Mouse (Mus musculus): ENCODE results near the gene Mcm9. TPM values are rescaled to one million over a fixed set of nuclear protein-coding genes. Genes with fewer than 3 reads are reported as not detected.
"Not testable (repeated sequence)": the region's sequence is repeated elsewhere in the genome, so short reads cannot be mapped to it uniquely, and the experiment has no call there.

Gene Mcm9
- 11.6 and 14.1 TPM in 2 replicates for polyA plus RNA-seq (2016; fragmentation: Nextera tagmentation; extraction: Ambion mirVana)

GRCm38 (mm10) chr10:53630339-53630738 is at the start of gene Mcm9:
Gene Mcm9 (minus strand): TSS chr10:53630439.
- ATAC-seq (ENCODE audit: insufficient number of reproducible peaks, low FRiP score); H3K36me3 ChIP-seq; H3K27me3 ChIP-seq (replicated peaks); H3K4me1 ChIP-seq (replicated peaks); H3K9me3 ChIP-seq (replicated peaks): not testable (repeated sequence)
- peak within 1 kb of the TSS; percentile 82 for H3K4me3 ChIP-seq
- H3K9ac ChIP-seq: peak within 1 kb of the TSS; percentile 96
- H3K27ac ChIP-seq (ENCODE audit: poor library complexity, severe bottlenecking): peak within 1 kb of the TSS; percentile 94
- H3K4me2 ChIP-seq: peak within 1 kb of the TSS; percentile 61
- 54% methylated on average over 10 of the region's 10 CpGs for WGBS

GRCm38 (mm10) chr10:53661788-53662187 is 31.5 kb upstream of the Mcm9 start:
- Histone ChIP-seq H3K4me2 (peak overlapping the region; percentile 14; the same call in 1 of the 2 replicates), H3K27ac (ENCODE audit: poor library complexity, severe bottlenecking) (peak overlapping the region; percentile 66; the same call in 1 of the 2 replicates), H3K27me3 (replicated peaks) (no peaks in the 10 kb centered on the region), H3K36me3 (no peaks in the 10 kb centered on the region), H3K4me3 (no peak overlapping the region), H3K4me1 (replicated peaks) (no peaks in the 10 kb centered on the region), H3K9ac (no peak overlapping the region), H3K9me3 (replicated peaks) (no peaks in the 10 kb centered on the region)
- no peak for ATAC-seq (ENCODE audit: insufficient number of reproducible peaks, low FRiP score)
- WGBS: 40% methylated on average over 4 of the region's 4 CpGs

GRCm38 (mm10) chr10:53654239-53654638 is 24.0 kb upstream of the Mcm9 start:
- H3K4me1 ChIP-seq (replicated peaks); H3K9ac ChIP-seq: not testable (repeated sequence)

GRCm38 (mm10) chr10:53650683-53651082 is 20.4 kb upstream of the Mcm9 start:
- Histone ChIP-seq H3K9me3 (replicated peaks) (no peaks in the 10 kb centered on the region), H3K4me3 (no peak overlapping the region), H3K4me2 (no peak overlapping the region), H3K27ac (ENCODE audit: poor library complexity, severe bottlenecking) (no peak overlapping the region), H3K27me3 (replicated peaks) (no peaks in the 10 kb centered on the region), H3K9ac (no peak overlapping the region), H3K36me3 (no peaks in the 10 kb centered on the region), H3K4me1 (replicated peaks) (no peaks in the 10 kb centered on the region)
- no peak for ATAC-seq (ENCODE audit: insufficient number of reproducible peaks, low FRiP score)
- 64% methylated on average over 2 of the region's 2 CpGs for WGBS

More at GRCm38 (mm10) chr10:53654239-53654638, 24.0 kb upstream of the Mcm9 start:
- H3K27ac ChIP-seq (ENCODE audit: poor library complexity, severe bottlenecking); ATAC-seq (ENCODE audit: insufficient number of reproducible peaks, low FRiP score); H3K36me3 ChIP-seq; H3K4me2 ChIP-seq; H3K9me3 ChIP-seq (replicated peaks); H3K4me3 ChIP-seq; H3K27me3 ChIP-seq (replicated peaks): not testable (repeated sequence)
- 72% methylated on average over 5 of the region's 5 CpGs for whole genome bisulfite sequencing

- H3K9me3 ChIP-seq (replicated peaks): no peaks in the 10 kb centered on the region
- no peak overlapping the region for H3K4me3 ChIP-seq
- no peaks in the 10 kb centered on the region for H3K4me1 ChIP-seq (replicated peaks)
- H3K9ac ChIP-seq: no peak overlapping the region
- no peak overlapping the region for H3K27ac ChIP-seq (ENCODE audit: poor library complexity, severe bottlenecking)
- H3K36me3 ChIP-seq: no peaks in the 10 kb centered on the region
- no peak overlapping the region for H3K4me2 ChIP-seq
- ATAC-seq (ENCODE audit: insufficient number of reproducible peaks, low FRiP score): no peak
- no peaks in the 10 kb centered on the region for H3K27me3 ChIP-seq (replicated peaks)
Observed at GRCm38 (mm10) chr10:53641507-53641906, 11.3 kb upstream of the Mcm9 start.

GRCm38 (mm10) chr10:53635246-53635971 is 5.2 kb upstream of the Mcm9 start:
- H3K9me3 ChIP-seq (replicated peaks): no peaks in the 10 kb centered on the region
- H3K27me3 ChIP-seq (replicated peaks): no peaks in the 10 kb centered on the region
- peaks cover 3% of the 10 kb centered on the region; the same call in 1 of the 2 replicates for H3K4me1 ChIP-seq (replicated peaks)
- H3K4me2 ChIP-seq: peak overlapping the region; percentile 33
- no peak for ATAC-seq (ENCODE audit: insufficient number of reproducible peaks, low FRiP score)
- peak overlapping the region; percentile 15; the same call in 1 of the 2 replicates for H3K27ac ChIP-seq (ENCODE audit: poor library complexity, severe bottlenecking)
- no peak overlapping the region for H3K9ac ChIP-seq
- 37% methylated on average over 13 of the region's 13 CpGs for WGBS
- no peaks in the 10 kb centered on the region for H3K36me3 ChIP-seq
- H3K4me3 ChIP-seq: 0 out of 2 replicates have a peak overlapping the region, but pooled peaks have one; percentile 1

GRCm38 (mm10) chr10:53634160-53634559 is 3.9 kb upstream of the Mcm9 start:
- Histone ChIP-seq H3K36me3 (no peaks in the 10 kb centered on the region), H3K27ac (ENCODE audit: poor library complexity, severe bottlenecking) (no peak overlapping the region), H3K4me2 (no peak overlapping the region), H3K4me1 (replicated peaks) (peaks cover 3% of the 10 kb centered on the region; the same call in 1 of the 2 replicates), H3K9me3 (replicated peaks) (no peaks in the 10 kb centered on the region), H3K9ac (no peak overlapping the region), H3K27me3 (replicated peaks) (no peaks in the 10 kb centered on the region), H3K4me3 (no peak overlapping the region)
- no peak for ATAC-seq (ENCODE audit: insufficient number of reproducible peaks, low FRiP score)
- 80% methylated on average over 10 of the region's 10 CpGs for WGBS

GRCm38 (mm10) chr10:53629918-53630250 is 355 bp downstream of the Mcm9 start:
- Histone ChIP-seq H3K27me3 (replicated peaks) (no peaks in the 10 kb centered on the region), H3K9ac (peak overlapping the region; percentile 96), H3K4me2 (peak overlapping the region; percentile 61), H3K9me3 (replicated peaks) (no peaks in the 10 kb centered on the region), H3K4me1 (replicated peaks) (peaks cover 5% of the 10 kb centered on the region), H3K27ac (ENCODE audit: poor library complexity, severe bottlenecking) (peak overlapping the region; percentile 94), H3K4me3 (peak overlapping the region; percentile 82), H3K36me3 (peaks cover 9% of the 10 kb centered on the region)
- peak; percentile 98 for ATAC-seq (ENCODE audit: insufficient number of reproducible peaks, low FRiP score)
- WGBS: 0% methylated on average over 35 of the region's 35 CpGs

- Histone ChIP-seq H3K36me3 (peaks cover 14% of the 10 kb centered on the region), H3K9ac (peak overlapping the region; percentile 96), H3K4me1 (replicated peaks) (peaks cover 5% of the 10 kb centered on the region), H3K9me3 (replicated peaks) (no peaks in the 10 kb centered on the region), H3K27me3 (replicated peaks) (no peaks in the 10 kb centered on the region), H3K4me2 (peak overlapping the region; percentile 61), H3K4me3 (peak overlapping the region; percentile 82), H3K27ac (ENCODE audit: poor library complexity, severe bottlenecking) (peak overlapping the region; percentile 94)
- WGBS: under 1% methylated on average over 67 of the region's 67 CpGs
- peak; percentile 86 for ATAC-seq (ENCODE audit: insufficient number of reproducible peaks, low FRiP score)
Observed at GRCm38 (mm10) chr10:53629247-53629917, 857 bp downstream of the Mcm9 start.

- no peak overlapping the region for H3K9ac ChIP-seq
- WGBS: 82% methylated on average over 8 of the region's 8 CpGs
- no peak overlapping the region for H3K4me2 ChIP-seq
- H3K9me3 ChIP-seq (replicated peaks): no peaks in the 10 kb centered on the region
- H3K4me3 ChIP-seq: no peak overlapping the region
- H3K27me3 ChIP-seq (replicated peaks): no peaks in the 10 kb centered on the region
- H3K27ac ChIP-seq (ENCODE audit: poor library complexity, severe bottlenecking): no peak overlapping the region; the same call in 1 of the 2 replicates
- H3K36me3 ChIP-seq: peaks cover 52% of the 10 kb centered on the region
- H3K4me1 ChIP-seq (replicated peaks): no peaks in the 10 kb centered on the region
- no peak for ATAC-seq (ENCODE audit: insufficient number of reproducible peaks, low FRiP score)
Observed at GRCm38 (mm10) chr10:53615850-53616616, 14.2 kb downstream of the Mcm9 start.

GRCm38 (mm10) chr10:53613955-53614354 is 16.3 kb downstream of the Mcm9 start:
- no peak for ATAC-seq (ENCODE audit: insufficient number of reproducible peaks, low FRiP score)
- no peaks in the 10 kb centered on the region for H3K9me3 ChIP-seq (replicated peaks)
- peaks cover 49% of the 10 kb centered on the region for H3K36me3 ChIP-seq
- H3K9ac ChIP-seq: no peak overlapping the region
- 58% methylated on average over 1 of the region's 1 CpGs for WGBS
- H3K27me3 ChIP-seq (replicated peaks): no peaks in the 10 kb centered on the region
- no peak overlapping the region for H3K27ac ChIP-seq (ENCODE audit: poor library complexity, severe bottlenecking)
- H3K4me1 ChIP-seq (replicated peaks): no peaks in the 10 kb centered on the region
- no peak overlapping the region for H3K4me3 ChIP-seq
- no peak overlapping the region for H3K4me2 ChIP-seq
